Mouse (Mus musculus): Measurements from ENCODE around the gene Tpst2.

The Tpst2 gene

DNA sequence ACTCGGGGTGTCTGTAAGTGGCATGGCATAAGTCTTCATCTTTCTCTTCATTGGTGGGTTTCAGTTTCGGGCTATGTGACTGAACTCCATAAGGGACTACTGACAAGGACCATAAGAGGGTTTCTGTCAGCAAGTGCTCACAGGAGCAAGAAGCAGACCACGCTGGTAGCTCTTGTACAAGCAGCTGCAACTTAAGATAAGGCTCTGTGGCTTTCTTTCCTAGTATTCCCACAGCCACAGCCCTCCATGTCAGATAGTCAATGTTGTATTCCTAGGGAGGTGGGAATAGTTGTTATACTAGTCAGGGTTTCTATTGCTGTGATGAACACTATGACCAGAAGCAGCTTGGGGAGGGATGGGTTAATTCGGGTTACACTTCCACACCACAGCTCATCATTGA, 83.0 kb downstream of the Tpst2 start:
- POLR2A ChIA-PET, result interaction anchor here in 1 of 4 experiments (1.1 kb wide), 1 partner anchor 9 kb away, joined by 3 read pairs; no protein-coding TSS in a partner anchor
- CTCF ChIA-PET, result interaction anchor here in 1 of 4 experiments (1.5 kb wide), 1 partner anchor 13 kb away, joined by 3 read pairs; no protein-coding TSS in a partner anchor

DNA sequence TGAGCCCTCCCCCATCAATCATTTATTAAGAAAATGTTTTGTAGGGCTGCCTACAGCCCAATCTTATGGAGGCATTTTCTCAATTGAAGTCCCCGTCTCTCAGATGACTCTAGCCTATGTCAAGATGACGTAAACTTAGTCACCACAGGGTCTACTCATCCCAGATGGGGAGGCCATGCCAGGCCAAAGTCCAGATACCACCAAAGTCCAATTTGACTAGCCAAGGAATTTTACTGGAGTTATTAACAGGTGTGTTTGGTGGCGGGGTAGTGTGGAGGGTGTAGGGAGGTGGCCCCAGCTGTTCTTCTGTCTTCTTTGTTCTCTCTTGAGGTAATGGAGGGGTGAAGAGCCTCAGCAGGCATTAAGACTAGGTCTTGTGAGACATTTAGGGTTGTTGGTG, 83.6 kb downstream of the Tpst2 start:
- CTCF ChIA-PET, result no interaction called here
- POLR2A ChIA-PET, result interaction anchor here in 1 of 4 experiments (1.1 kb wide), 1 partner anchor 9 kb away, joined by 3 read pairs; no protein-coding TSS in a partner anchor

GRCm38 (mm10) chr5:112364184-112364797, 87.8 kb downstream of the Tpst2 start:
- ChIA-PET POLR2A (interaction anchor here in 3 of 4 experiments (0.6 to 1.1 kb wide), 4 partner anchors 9 to 896 kb away, joined by 3 to 5 read pairs (median 4); no protein-coding TSS in a partner anchor), CTCF (no interaction called here)
